13 mouse cellular contexts compared by ENCODE assay signal in the genomic region with DNA sequence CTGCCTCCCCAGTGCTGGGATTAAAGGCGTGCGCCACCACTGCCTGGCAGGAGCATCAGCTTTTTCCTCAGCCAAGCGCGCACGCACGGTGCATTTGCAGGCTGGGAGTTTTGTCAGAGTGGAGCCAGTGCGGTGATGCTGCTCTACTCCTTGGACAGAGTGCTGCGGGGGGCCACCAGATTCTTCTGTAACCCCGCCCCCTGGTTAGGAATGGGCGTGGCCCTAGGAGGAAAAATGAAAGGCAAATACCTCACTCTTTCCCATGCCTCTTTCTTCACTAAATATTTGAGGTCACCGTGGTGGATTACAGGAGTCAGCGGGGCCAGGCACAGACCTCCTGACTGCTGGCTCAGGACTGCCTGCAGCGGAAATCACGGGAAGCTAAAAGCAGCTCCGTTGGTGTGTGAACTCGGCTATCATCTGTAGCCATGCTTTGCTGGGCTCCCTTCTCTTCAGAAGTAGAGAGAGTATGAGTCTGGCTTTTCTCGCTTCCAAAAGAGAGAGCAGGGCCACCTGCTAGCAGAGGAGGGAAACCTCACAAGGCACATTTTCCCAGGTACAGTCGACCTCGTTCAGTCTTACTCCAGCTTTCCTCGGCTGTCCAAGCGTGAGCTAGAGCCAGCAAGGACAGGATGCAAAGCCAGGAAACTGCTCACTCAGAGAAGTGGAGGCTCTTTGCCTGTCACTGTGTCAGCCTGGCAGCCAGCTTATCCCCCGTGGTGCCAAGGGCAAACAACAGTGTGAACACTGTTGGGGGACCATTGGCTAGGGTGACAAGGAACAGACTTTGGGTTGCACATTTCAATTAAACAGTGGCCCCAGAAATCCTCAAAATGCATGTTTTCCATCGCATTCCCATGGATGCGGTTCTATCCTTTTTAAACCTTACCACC. TPM values are rescaled to one million over a fixed set of nuclear protein-coding genes. Genes with fewer than 3 reads are reported as not detected.
DNase-seq lines count a peak whose midpoint lies in the region; ATAC-seq lines count a peak whose summit lies in the region.
"Had no signal": no experiment of that assay in that cellular context is flagged by ENCODE, and none has a peak within 500 bp of the region (broad histone marks: within the 10 kb centered on the region; RNA-seq: fewer than 3 reads in every experiment).

No protein-coding gene starts in this region.

- H3K9me3 ChIP-seq in heart, embryonic 14.5 days (ENCODE audit: control insufficient read depth, low read length), result no peaks in the 10 kb centered on the region
- H3K9me3 ChIP-seq: forebrain, embryonic 12.5 days; hindbrain, embryonic 15.5 days; liver, embryonic 15.5 days had no signal

- 53% methylated on average over 24 of the region's 24 CpGs for WGBS in heart, embryonic 14.5 days

- H3K4me3 ChIP-seq in heart, embryonic 14.5 days (ENCODE audit: control insufficient read depth in 1 of 2, insufficient read depth in 1 of 2, low read depth in 1 of 2, low read length in 2 of 2), result peak overlapping the region in 1 of 2 experiments; percentile 3; a peak in 1 of 4 replicates
- H3K4me3 ChIP-seq: forebrain, embryonic 12.5 days; gastrocnemius, adult 2 months; hindbrain, embryonic 15.5 days; liver, embryonic 15.5 days had no signal

- H3K27ac ChIP-seq in heart, embryonic 14.5 days (replicated peaks in 1 of 2; ENCODE audit: control insufficient read depth in 1 of 2, insufficient read depth in 1 of 2, low read depth in 2 of 2, low read length in 2 of 2), result no peak overlapping the region
- H3K27ac ChIP-seq: forebrain, embryonic 12.5 days; gastrocnemius, adult 2 months; hindbrain, embryonic 15.5 days; liver, embryonic 15.5 days had no signal

- H3K4me1 ChIP-seq in heart, embryonic 14.5 days (ENCODE audit: control insufficient read depth in 2 of 2, insufficient read depth in 2 of 2, low read length in 2 of 2), result peaks cover 9 to 13% of the 10 kb centered on the region in 2 experiments
- H3K4me1 ChIP-seq: forebrain, embryonic 12.5 days; hindbrain, embryonic 15.5 days; liver, embryonic 15.5 days had no signal

- H3K27me3 ChIP-seq in heart, embryonic 14.5 days (ENCODE audit: control insufficient read depth, insufficient read depth, low read length), result no peaks in the 10 kb centered on the region
- H3K27me3 ChIP-seq: forebrain, embryonic 12.5 days; hindbrain, embryonic 15.5 days; liver, embryonic 15.5 days had no signal

- DNase-seq in heart, adult 11 months, result no peak
- DNase-seq in 3134 (ENCODE audit: extremely low read depth, insufficient read length, low spot score) (peak; percentile 88), 416B (ENCODE audit: low read depth) (peak; percentile 61)
- DNase-seq in spleen, postnatal 10 days (ENCODE audit: low spot score in 2 of 2), result no peak
- no peak for DNase-seq in gastrocnemius, postnatal 10 days
- DNase-seq: gastrocnemius, adult 2 months; kidney, adult 9 months; right cerebral cortex, postnatal 14 days had no signal

- H3K4me2 ChIP-seq in heart, embryonic 14.5 days (ENCODE audit: low read length), result peak overlapping the region; percentile 52
- H3K4me2 ChIP-seq: forebrain, embryonic 12.5 days; hindbrain, embryonic 15.5 days; liver, embryonic 15.5 days had no signal

- no peak; the same call in 1 of the 2 replicates for ATAC-seq in heart, embryonic 14.5 days (ENCODE audit: insufficient number of reproducible peaks, insufficient read depth, low FRiP score, low read depth)
- 0 out of 2 replicates have a peak, but pooled peaks have one; percentile 30 for ATAC-seq in common myeloid progenitor, adult 5-6 weeks (replicated peaks; ENCODE audit: low read depth, poor library complexity, severe bottlenecking)

- H3K9ac ChIP-seq in heart, embryonic 14.5 days (ENCODE audit: low read length), result no peak overlapping the region
- H3K9ac ChIP-seq: forebrain, embryonic 12.5 days; hindbrain, embryonic 15.5 days; liver, embryonic 15.5 days had no signal

- H3K36me3 ChIP-seq in heart, embryonic 14.5 days (ENCODE audit: control insufficient read depth, insufficient read depth, low read length), result no peaks in the 10 kb centered on the region
- H3K36me3 ChIP-seq: forebrain, embryonic 12.5 days; hindbrain, embryonic 15.5 days; liver, embryonic 15.5 days had no signal

RNA-seq across cellular contexts. Expression of gene Helb, which starts 51.3 kb away (rescaled TPM):
- 6.0 and 8.1 TPM in 2 replicates for polyA plus RNA-seq in heart, embryonic 14.5 days (2014; fragmentation: Nextera tagmentation; extraction: Ambion mirVana)
- 33.2 and 33.8 TPM in 2 replicates for total RNA-seq in common myeloid progenitor, adult 5-6 weeks (2017)
- 1 to 10 TPM; 7.2 to 7.5 TPM for total RNA-seq in gastrocnemius, postnatal 10 days (2021)

Comparison
In these comparisons a context has a peak if more than half of its experiments do, and no peak if none do; other contexts are left out.
1. DNase-seq: peak in 3134 (single experiment) and 416B (single experiment); none in heart, adult 11 months (single experiment), spleen, postnatal 10 days (0 of 2) and gastrocnemius, postnatal 10 days (single experiment).